Mouse (Mus musculus) heart, postnatal 14 days (tissue): Measurements from ENCODE around the gene Pcx. TPM values are rescaled to one million over a fixed set of nuclear protein-coding genes. Genes with fewer than 3 reads are reported as not detected.

Experiments
- DNase-seq, 2 experiments: peaks; one replicate each; pipeline ENCODE4 v3.0.0; 2021 to 2022
- intact Hi-C: fragments of 180-260 bp; cut with DNase I; formaldehyde crosslinking; loops from one replicate; pipeline ENCODE4 v1.15.1; 2025
- total RNA-seq, 2 experiments: library from RNA; stranded (reverse); gene quantifications; 2 replicates each; pipeline ENCODE4 v1.2.3; 2021

The Pcx gene
- total RNA-seq, 2 experiments from 2014 or later, result 6.4 to 21.2 TPM

GRCm38 (mm10) chr19:4545091-4545490 is 34.8 kb downstream of the Pcx start:
- no peak for DNase-seq
- intact Hi-C loops, result no loop called here

DNA sequence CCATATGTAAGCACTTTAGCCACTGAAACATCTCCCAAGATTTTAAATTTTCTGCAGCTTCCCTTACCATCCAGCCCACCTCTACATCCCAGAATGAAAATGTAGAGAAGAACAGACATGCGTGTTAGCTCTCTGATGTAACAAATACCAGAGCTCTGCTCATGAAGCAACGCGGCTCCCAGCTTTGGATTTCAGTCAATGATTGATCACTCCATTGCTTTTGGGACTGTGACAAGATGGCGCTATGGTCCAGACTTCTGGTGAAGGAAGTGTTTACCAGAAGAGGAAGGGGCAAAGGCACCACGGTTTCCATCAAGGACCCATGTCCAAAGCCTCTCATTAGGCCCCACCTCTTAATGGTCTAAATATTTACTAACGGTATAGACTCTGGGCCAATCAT is 35.6 kb downstream of the Pcx start:
- intact Hi-C loops, result no loop called here
- no peak for DNase-seq

DNA sequence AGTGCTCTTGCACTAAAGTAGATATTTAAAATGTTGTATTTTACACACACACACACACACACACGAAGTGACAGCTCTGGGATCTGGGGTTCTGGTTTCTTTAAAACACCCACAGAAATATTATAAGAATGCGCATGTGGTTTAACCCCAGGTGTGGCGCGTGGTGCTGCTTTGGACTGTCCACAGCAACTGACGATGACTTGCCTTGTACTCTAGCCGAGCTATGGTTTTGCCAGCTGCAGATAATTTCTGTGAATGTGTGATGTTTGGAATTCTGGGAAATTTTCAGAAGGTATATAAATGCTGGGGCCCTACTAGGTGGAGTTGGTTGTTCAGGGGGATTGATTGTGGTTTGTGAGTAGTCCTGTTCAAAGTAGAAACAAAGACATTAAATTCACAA is 37.5 kb downstream of the Pcx start:
- intact Hi-C loops, result no loop called here
- DNase-seq, result no peak

GRCm38 (mm10) chr19:4548305-4548883 is 38.1 kb downstream of the Pcx start:
- intact Hi-C loops, result no loop called here
- no peak for DNase-seq

- intact Hi-C loops, result no loop called here
- no peak for DNase-seq
Observed at GRCm38 (mm10) chr19:4554248-4554647, 44.0 kb downstream of the Pcx start.

- DNase-seq, result no peak
- intact Hi-C loops, result no loop called here
Observed at GRCm38 (mm10) chr19:4555086-4555485, 44.8 kb downstream of the Pcx start.

- intact Hi-C loops, result no loop called here
- DNase-seq, result no peak
Observed at GRCm38 (mm10) chr19:4556787-4557186, 46.5 kb downstream of the Pcx start.

GRCm38 (mm10) chr19:4557796-4558569 is 47.7 kb downstream of the Pcx start:
- DNase-seq, result peak in 1 of 2 experiments; percentile 24
- intact Hi-C loops, result no loop called here

- peak in 1 of 2 experiments; percentile 28 for DNase-seq
- intact Hi-C loops, result no loop called here
Observed at GRCm38 (mm10) chr19:4558570-4558955, 48.3 kb downstream of the Pcx start.

GRCm38 (mm10) chr19:4559011-4559410 is 48.7 kb downstream of the Pcx start:
- intact Hi-C loops, result no loop called here
- DNase-seq, result no peak

DNA sequence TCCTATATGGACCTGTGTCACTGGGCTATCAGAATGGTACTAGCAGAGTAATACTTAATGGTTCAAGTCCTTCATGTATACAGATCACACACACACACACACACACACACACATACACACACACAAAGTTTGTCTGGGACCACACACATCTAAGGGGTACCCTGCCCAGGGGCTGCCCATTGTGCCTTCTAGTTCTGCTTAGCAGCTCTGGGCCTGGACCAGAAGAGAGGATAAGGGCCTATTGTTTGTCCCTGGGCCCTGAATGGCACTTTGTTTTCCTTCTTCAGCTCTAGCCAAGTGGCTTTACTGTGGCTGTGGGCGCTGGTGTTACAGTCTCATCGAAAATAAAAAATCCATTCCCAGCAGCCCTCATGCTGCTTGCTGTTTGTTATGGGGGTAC is 49.3 kb downstream of the Pcx start:
- DNase-seq, result no peak
- intact Hi-C loops, result no loop called here

- intact Hi-C loops, result no loop called here
- DNase-seq, result no peak
Observed at GRCm38 (mm10) chr19:4560205-4560604, 49.9 kb downstream of the Pcx start.

- intact Hi-C loops, result no loop called here
- no peak for DNase-seq
Observed at GRCm38 (mm10) chr19:4565678-4566077, 55.4 kb downstream of the Pcx start.

GRCm38 (mm10) chr19:4566880-4567279 is 56.6 kb downstream of the Pcx start:
- intact Hi-C loops, result no loop called here
- no peak for DNase-seq

GRCm38 (mm10) chr19:4567665-4568064 is 57.4 kb downstream of the Pcx start:
- intact Hi-C loops, result no loop called here
- DNase-seq, result no peak

- no peak for DNase-seq
- intact Hi-C loops, result no loop called here
Observed at GRCm38 (mm10) chr19:4568832-4569231, 58.6 kb downstream of the Pcx start.

DNA sequence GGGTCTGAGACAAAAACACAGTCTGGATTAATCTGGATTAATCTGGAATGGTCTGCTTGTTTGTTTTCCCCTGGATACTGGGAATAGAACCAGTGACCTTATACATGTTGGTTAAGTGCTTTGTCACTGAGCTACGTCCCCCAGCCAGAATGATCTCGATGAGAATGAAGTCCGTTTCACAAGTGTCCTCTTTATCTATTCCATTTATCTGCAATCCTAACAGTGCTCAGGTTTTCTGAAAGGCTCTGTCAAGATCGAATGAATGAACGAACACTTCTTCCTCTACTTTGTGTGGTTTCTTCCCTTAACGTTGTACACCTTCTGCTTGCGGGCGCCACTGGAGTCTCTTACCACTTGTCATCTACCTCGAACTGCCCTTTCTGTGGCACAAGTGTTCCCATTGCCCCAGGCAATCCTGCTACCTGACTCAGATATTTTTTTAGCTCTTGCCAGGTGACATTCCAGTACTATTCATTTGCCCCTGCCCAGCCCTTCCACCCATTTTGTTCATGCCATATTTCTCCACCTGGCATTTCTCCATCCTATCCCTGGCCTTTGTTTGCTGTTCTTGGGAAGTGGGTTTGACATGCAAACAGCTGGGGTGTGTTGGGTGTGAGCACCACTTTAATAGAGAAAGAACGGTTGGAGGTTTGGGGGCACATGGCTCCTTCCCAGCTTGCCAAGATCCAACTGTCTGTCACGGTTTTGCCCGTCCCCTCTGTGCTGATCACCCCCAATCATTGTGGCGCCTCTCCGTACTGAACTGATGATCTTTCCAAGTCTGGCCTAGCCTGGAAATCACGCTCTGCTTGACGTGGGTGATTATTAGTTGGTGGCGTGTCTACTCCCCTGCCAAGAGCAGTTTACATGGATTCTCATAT is 59.3 kb downstream of the Pcx start:
- intact Hi-C loops, result no loop called here
- no peak for DNase-seq

GRCm38 (mm10) chr19:4570237-4570613 is 60.0 kb downstream of the Pcx start:
- intact Hi-C loops, result no loop called here
- no peak for DNase-seq

DNA sequence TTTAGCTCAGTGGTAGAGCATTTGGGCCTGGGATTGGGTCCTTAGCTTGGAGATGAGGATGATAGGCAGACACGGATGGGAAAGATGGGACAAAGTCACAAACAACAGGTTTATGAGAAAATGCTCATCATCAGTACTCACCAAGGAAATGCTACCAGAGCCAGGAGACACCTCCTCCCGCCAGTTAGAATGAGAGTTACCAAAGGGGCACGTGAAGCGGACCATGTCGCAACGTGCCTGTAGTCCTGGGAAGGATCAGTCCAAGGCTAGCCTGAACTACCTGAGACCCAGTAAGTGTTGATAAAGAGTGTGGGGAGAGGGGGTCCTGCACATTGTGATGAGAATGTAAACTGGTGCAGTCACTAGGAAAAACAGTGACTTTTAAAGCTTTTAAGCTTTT is 60.5 kb downstream of the Pcx start:
- intact Hi-C loops, result no loop called here
- DNase-seq, result no peak

- intact Hi-C loops, result no loop called here
- DNase-seq, result no peak
Observed at GRCm38 (mm10) chr19:4571658-4572057, 61.4 kb downstream of the Pcx start.

- intact Hi-C loops, result no loop called here
- no peak for DNase-seq
Observed at GRCm38 (mm10) chr19:4572061-4572460, 61.8 kb downstream of the Pcx start.

- no peak for DNase-seq
- intact Hi-C loops, result no loop called here
Observed at GRCm38 (mm10) chr19:4572467-4572866, 62.2 kb downstream of the Pcx start.
